Mouse (Mus musculus) cortical plate, adult 2 months (tissue): ENCODE data around the gene Lmo2.

Source experiments
- CTCF ChIP-seq: fragments of 200-500 bp; IDR thresholded peaks from 2 replicates; pipeline ENCODE4 v1.5.1; 2011; ENCODE audit warnings: mild to moderate bottlenecking, control low read depth, low read length; ENCODE audit not compliant: insufficient read depth; ENCODE audit errors: extremely low read depth
- POLR2A ChIP-seq: fragments of 200-500 bp; IDR thresholded peaks from 2 replicates; pipeline ENCODE4 v1.6.1; 2011; ENCODE audit warnings: mild to moderate bottlenecking, low read length, control low read depth; ENCODE audit not compliant: insufficient read depth; ENCODE audit errors: extremely low read depth

DNA sequence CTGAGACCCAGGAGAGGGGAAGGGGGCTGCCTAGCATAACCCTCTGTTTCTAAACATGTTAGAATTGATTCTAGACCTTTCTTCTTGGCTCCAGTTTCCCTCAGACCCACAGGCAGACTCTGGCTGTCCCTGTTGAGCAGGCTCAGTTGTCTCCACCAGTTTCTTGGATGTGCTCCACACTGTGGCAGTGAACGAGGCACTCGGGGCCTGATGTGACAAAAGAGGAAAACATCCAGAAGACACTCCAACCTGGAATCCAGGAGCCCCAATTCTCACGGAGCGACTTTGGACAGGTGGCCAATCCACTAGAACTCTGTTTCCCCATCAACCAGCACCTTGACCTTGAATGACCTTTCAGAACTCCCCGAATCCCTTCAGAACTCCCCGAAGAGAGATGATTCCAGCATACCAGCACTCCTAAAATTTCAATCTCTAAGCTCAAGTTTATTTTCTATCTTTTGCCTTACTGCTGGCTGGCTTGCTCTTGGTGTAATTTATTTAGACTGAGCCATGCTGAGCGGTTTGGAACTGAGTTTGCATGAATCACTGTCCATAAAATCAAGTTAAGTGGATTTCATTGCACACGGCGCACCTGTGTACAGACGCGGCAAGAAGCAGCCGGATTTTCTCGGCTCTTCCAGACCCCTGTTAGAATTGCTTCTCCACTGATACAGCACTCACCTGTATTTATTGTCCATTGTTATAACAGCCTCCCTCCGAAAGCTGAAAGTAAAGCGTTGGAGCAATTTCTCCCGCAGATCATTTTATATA lies 45.1 kb upstream of the Lmo2 start:
- no peak for TF ChIP-seq POLR2A
- TF ChIP-seq CTCF, result no peak
